Mouse (Mus musculus) CD4-positive helper T cell, adult 2 months (primary cell): ENCODE measurements around the gene Hexa.
A peak's percentile ranks its signal among the peaks of the same experiment; 100 is the strongest.

ENCODE experiments used
- DNase-seq: peaks from one replicate; pipeline ENCODE4 v3.0.0-alpha.2; 2012; ENCODE audit warnings: low read depth, missing footprints, low spot score

The Hexa gene

GRCm38 (mm10) chr9:59552610-59553009 lies 13.3 kb downstream of the Hexa start:
- no peak for DNase-seq

- DNase-seq, result no peak
Observed at GRCm38 (mm10) chr9:59553719-59554118, 14.4 kb downstream of the Hexa start.

GRCm38 (mm10) chr9:59565600-59565999 lies 26.3 kb downstream of the Hexa start:
- DNase-seq, result peak; percentile 76

- peak; percentile 52 for DNase-seq
Observed at GRCm38 (mm10) chr9:59567111-59567510, 27.8 kb downstream of the Hexa start.

- no peak for DNase-seq
Observed at GRCm38 (mm10) chr9:59571852-59572251, 32.5 kb downstream of the Hexa start.

GRCm38 (mm10) chr9:59577401-59577800 lies 38.1 kb downstream of the Hexa start:
- no peak for DNase-seq

- peak; percentile 76 for DNase-seq
Observed at GRCm38 (mm10) chr9:59577844-59578504, 38.6 kb downstream of the Hexa start, which contains the start of gene Celf6. TSS of gene Celf6 (plus strand) at chr9:59577917.

GRCm38 (mm10) chr9:59578505-59578867 lies 39.1 kb downstream of the Hexa start:
- DNase-seq, result no peak

GRCm38 (mm10) chr9:59584871-59585308 lies 45.5 kb downstream of the Hexa start:
- peak; percentile 54 for DNase-seq

GRCm38 (mm10) chr9:59588252-59588651 lies 48.9 kb downstream of the Hexa start:
- DNase-seq, result no peak

- peak; percentile 21 for DNase-seq
Observed at GRCm38 (mm10) chr9:59588710-59589671, 49.7 kb downstream of the Hexa start.

- DNase-seq, result no peak
Observed at GRCm38 (mm10) chr9:59589703-59590439, 50.5 kb downstream of the Hexa start.

GRCm38 (mm10) chr9:59601661-59602060 lies 62.3 kb downstream of the Hexa start:
- DNase-seq, result no peak

- no peak for DNase-seq
Observed at GRCm38 (mm10) chr9:59605967-59606366, 66.6 kb downstream of the Hexa start.

GRCm38 (mm10) chr9:59610950-59611349 lies 71.6 kb downstream of the Hexa start:
- DNase-seq, result no peak
